Mouse (Mus musculus): Measurements from ENCODE around the gene Trpm5. TPM values are rescaled to one million over a fixed set of nuclear protein-coding genes. Genes with fewer than 3 reads are reported as not detected.
A peak's percentile ranks its signal among the peaks of the same experiment; 100 is the strongest.

Trpm5 gene
- polyA plus RNA-seq, 1 experiment from 2014 or later: 0.72 TPM

GRCm38 (mm10) chr7:143024293-143024692 is 70.1 kb downstream of the Trpm5 start:
- 100% methylated on average over 1 of the region's 1 CpGs for WGBS
- Histone ChIP-seq H3K9ac (replicated peaks; ENCODE audit: low read depth) (no peak overlapping the region), H3K27me3 (replicated peaks; ENCODE audit: insufficient read depth, low read length) (no peaks in the 10 kb centered on the region), H3K9me3 (ENCODE audit: low read length) (no peaks in the 10 kb centered on the region), H3K4me2 (replicated peaks; ENCODE audit: low read depth, low read length) (no peak overlapping the region), H3K4me1 (ENCODE audit: insufficient read depth, low read depth, low read length) (no peaks in the 10 kb centered on the region), H3K27ac (ENCODE audit: low read length) (no peak overlapping the region), H3K36me3 (ENCODE audit: insufficient read depth, low read length) (no peaks in the 10 kb centered on the region), H3K4me3 (ENCODE audit: low read depth, low read length) (no peak overlapping the region)
- DNase-seq (ENCODE audit: low spot score): no peak
- TF ChIP-seq EP300 (IDR thresholded peaks at IDR 0.05) (no peak), CTCF (IDR thresholded peaks at IDR 0.05) (no peak)
- ATAC-seq: no peak

GRCm38 (mm10) chr7:143023499-143023898 is 70.9 kb downstream of the Trpm5 start:
- no peak overlapping the region for H3K27ac ChIP-seq (ENCODE audit: low read length)
- no peaks in the 10 kb centered on the region for H3K27me3 ChIP-seq (replicated peaks; ENCODE audit: insufficient read depth, low read length)
- H3K4me2 ChIP-seq (replicated peaks; ENCODE audit: low read depth, low read length): no peak overlapping the region
- H3K9me3 ChIP-seq (ENCODE audit: low read length): no peaks in the 10 kb centered on the region
- no peak for DNase-seq (ENCODE audit: low spot score)
- H3K36me3 ChIP-seq (ENCODE audit: insufficient read depth, low read length): no peaks in the 10 kb centered on the region
- no peak for ATAC-seq
- H3K9ac ChIP-seq (replicated peaks; ENCODE audit: low read depth): no peak overlapping the region
- H3K4me1 ChIP-seq (ENCODE audit: insufficient read depth, low read depth, low read length): no peaks in the 10 kb centered on the region
- TF ChIP-seq CTCF (IDR thresholded peaks at IDR 0.05) (no peak), EP300 (IDR thresholded peaks at IDR 0.05) (no peak)
- H3K4me3 ChIP-seq (ENCODE audit: low read depth, low read length): no peak overlapping the region
- 82% methylated on average over 2 of the region's 2 CpGs for WGBS

GRCm38 (mm10) chr7:143021356-143022164 is 72.9 kb downstream of the Trpm5 start:
- Histone ChIP-seq H3K9me3 (ENCODE audit: low read length) (no peaks in the 10 kb centered on the region), H3K4me2 (replicated peaks; ENCODE audit: low read depth, low read length) (no peak overlapping the region), H3K4me3 (ENCODE audit: low read depth, low read length) (no peak overlapping the region), H3K27me3 (replicated peaks; ENCODE audit: insufficient read depth, low read length) (no peaks in the 10 kb centered on the region), H3K27ac (ENCODE audit: low read length) (no peak overlapping the region), H3K36me3 (ENCODE audit: insufficient read depth, low read length) (no peaks in the 10 kb centered on the region), H3K9ac (replicated peaks; ENCODE audit: low read depth) (no peak overlapping the region), H3K4me1 (ENCODE audit: insufficient read depth, low read depth, low read length) (peaks cover 3% of the 10 kb centered on the region)
- 40% methylated on average over 5 of the region's 5 CpGs for WGBS
- DNase-seq (ENCODE audit: low spot score) (no peak), ATAC-seq (peak; percentile 52)
- TF ChIP-seq EP300 (IDR thresholded peaks at IDR 0.05) (no peak), CTCF (IDR thresholded peaks at IDR 0.05) (no peak)

GRCm38 (mm10) chr7:143020764-143021163 is 73.7 kb downstream of the Trpm5 start:
- Histone ChIP-seq H3K27me3 (replicated peaks; ENCODE audit: insufficient read depth, low read length) (no peaks in the 10 kb centered on the region), H3K4me3 (ENCODE audit: low read depth, low read length) (no peak overlapping the region), H3K9me3 (ENCODE audit: low read length) (no peaks in the 10 kb centered on the region), H3K4me2 (replicated peaks; ENCODE audit: low read depth, low read length) (no peak overlapping the region), H3K4me1 (ENCODE audit: insufficient read depth, low read depth, low read length) (peaks cover 8% of the 10 kb centered on the region), H3K9ac (replicated peaks; ENCODE audit: low read depth) (no peak overlapping the region), H3K36me3 (ENCODE audit: insufficient read depth, low read length) (no peaks in the 10 kb centered on the region), H3K27ac (ENCODE audit: low read length) (no peak overlapping the region)
- TF ChIP-seq CTCF (IDR thresholded peaks at IDR 0.05) (no peak), EP300 (IDR thresholded peaks at IDR 0.05) (no peak)
- WGBS: 75% methylated on average over 3 of the region's 3 CpGs
- ATAC-seq (no peak), DNase-seq (ENCODE audit: low spot score) (no peak)

GRCm38 (mm10) chr7:143020040-143020439 is 74.4 kb downstream of the Trpm5 start:
- H3K4me2 ChIP-seq (replicated peaks; ENCODE audit: low read depth, low read length): no peak overlapping the region
- TF ChIP-seq CTCF (IDR thresholded peaks at IDR 0.05): no peak
- TF ChIP-seq EP300 (IDR thresholded peaks at IDR 0.05): no peak
- H3K36me3 ChIP-seq (ENCODE audit: insufficient read depth, low read length): no peaks in the 10 kb centered on the region
- no peak overlapping the region for H3K4me3 ChIP-seq (ENCODE audit: low read depth, low read length)
- ATAC-seq (no peak), DNase-seq (ENCODE audit: low spot score) (no peak)
- H3K9ac ChIP-seq (replicated peaks; ENCODE audit: low read depth): no peak overlapping the region
- H3K27ac ChIP-seq (ENCODE audit: low read length): no peak overlapping the region
- H3K27me3 ChIP-seq (replicated peaks; ENCODE audit: insufficient read depth, low read length): no peaks in the 10 kb centered on the region
- peaks cover 14% of the 10 kb centered on the region for H3K4me1 ChIP-seq (ENCODE audit: insufficient read depth, low read depth, low read length)
- no peaks in the 10 kb centered on the region for H3K9me3 ChIP-seq (ENCODE audit: low read length)

Other genes starting within 250 kb of the Trpm5 start
- 0.08 and 0.10 TPM in 2 replicates for gene Th, start 163.5 kb downstream of the Trpm5 start, polyA plus RNA-seq (2015; fragmentation: Nextera tagmentation; extraction: Ambion mirVana)
- 0.90 and 1.3 TPM in 2 replicates for gene Ascl2, start 125.4 kb downstream of the Trpm5 start, polyA plus RNA-seq (2015; fragmentation: Nextera tagmentation; extraction: Ambion mirVana)
- gene Tspan32, start 89.6 kb downstream of the Trpm5 start, polyA plus RNA-seq (2015; fragmentation: Nextera tagmentation; extraction: Ambion mirVana): 6.1 and 7.8 TPM in 2 replicates
- gene Cd81, start 41.9 kb downstream of the Trpm5 start, polyA plus RNA-seq (2015; fragmentation: Nextera tagmentation; extraction: Ambion mirVana): 724 and 747 TPM in 2 replicates
- gene Tssc4, start 25.4 kb downstream of the Trpm5 start, polyA plus RNA-seq (2015; fragmentation: Nextera tagmentation; extraction: Ambion mirVana): 52.3 and 54.5 TPM in 2 replicates
- 11.8 and 13.0 TPM in 2 replicates for gene Kcnq1, start 11.7 kb upstream of the Trpm5 start, polyA plus RNA-seq (2015; fragmentation: Nextera tagmentation; extraction: Ambion mirVana)